Comparison of ENCODE assay signal across 15 mouse cellular contexts in genomic region chr3:69489669-69490068, GRCm38 (mm10).
"Had no signal": no experiment of that assay in that cellular context is flagged by ENCODE, and none has a peak within 500 bp of the region (broad histone marks: within the 10 kb centered on the region; RNA-seq: fewer than 3 reads in every experiment).

No protein-coding gene starts in this region.

- H3K4me2 ChIP-seq: liver, embryonic 13.5 days; lung, embryonic 14.5 days; midbrain, embryonic 12.5 days; midbrain, embryonic 15.5 days; neural tube, embryonic 13.5 days; stomach, embryonic 15.5 days had no signal

- DNase-seq: kidney, adult 8-10 months; kidney, postnatal 14 days; kidney, postnatal 4 days; liver, embryonic 13.5 days; lung, postnatal 10 days; lung, postnatal 36 days; retina, postnatal 1 day; right cerebral cortex, postnatal 25 days; spleen, adult 18-20 months; thymus, postnatal 25 days had no signal

- H3K27ac ChIP-seq: liver, embryonic 13.5 days; midbrain, embryonic 12.5 days; midbrain, embryonic 15.5 days; neural tube, embryonic 13.5 days; stomach, embryonic 15.5 days had no signal

- H3K9ac ChIP-seq: liver, embryonic 13.5 days; lung, embryonic 14.5 days; midbrain, embryonic 12.5 days; midbrain, embryonic 15.5 days; neural tube, embryonic 13.5 days; stomach, embryonic 15.5 days had no signal

- H3K4me1 ChIP-seq: liver, embryonic 13.5 days; midbrain, embryonic 12.5 days; midbrain, embryonic 15.5 days; stomach, embryonic 15.5 days had no signal

- H3K36me3 ChIP-seq: liver, embryonic 13.5 days; midbrain, embryonic 12.5 days; midbrain, embryonic 15.5 days; neural tube, embryonic 13.5 days; stomach, embryonic 15.5 days had no signal

- H3K4me3 ChIP-seq: liver, embryonic 13.5 days; midbrain, embryonic 12.5 days; midbrain, embryonic 15.5 days; neural tube, embryonic 13.5 days; stomach, embryonic 15.5 days had no signal

- H3K27me3 ChIP-seq: liver, embryonic 13.5 days; midbrain, embryonic 12.5 days; midbrain, embryonic 15.5 days; neural tube, embryonic 13.5 days; stomach, embryonic 15.5 days had no signal

- H3K9me3 ChIP-seq: liver, embryonic 13.5 days; midbrain, embryonic 12.5 days; midbrain, embryonic 15.5 days; neural tube, embryonic 13.5 days; stomach, embryonic 15.5 days had no signal

- ATAC-seq: midbrain, embryonic 15.5 days had no signal
